Mouse (Mus musculus): ENCODE measurements around the gene Arl16. TPM values are rescaled to one million over a fixed set of nuclear protein-coding genes. Genes with fewer than 3 reads are reported as not detected.

Arl16 gene
- polyA plus RNA-seq, 1 experiment from 2014 or later: 48.8 TPM

GRCm38 (mm10) chr11:120422651-120423568 lies 44.5 kb downstream of the Arl16 start:
- no peak overlapping the region for H3K4me3 ChIP-seq (replicated peaks; ENCODE audit: low read depth, low read length)
- H3K9ac ChIP-seq (replicated peaks; ENCODE audit: low read length): no peak overlapping the region
- H3K27ac ChIP-seq (replicated peaks; ENCODE audit: low read depth, low read length): no peak overlapping the region
- ATAC-seq (ENCODE audit: low FRiP score, low TSS enrichment) (no peak), DNase-seq (no peak)
- peaks cover 88% of the 10 kb centered on the region for H3K36me3 ChIP-seq (ENCODE audit: control insufficient read depth, insufficient read depth, low read length)
- H3K4me2 ChIP-seq (ENCODE audit: low read length): no peak overlapping the region
- H3K4me1 ChIP-seq (ENCODE audit: control insufficient read depth, insufficient read depth, low read length): no peaks in the 10 kb centered on the region
- no peaks in the 10 kb centered on the region for H3K27me3 ChIP-seq (ENCODE audit: control insufficient read depth, insufficient read depth, low read length)
- WGBS: 93% methylated on average over 13 of the region's 13 CpGs
- no peaks in the 10 kb centered on the region for H3K9me3 ChIP-seq (ENCODE audit: control insufficient read depth, low read length)

DNA sequence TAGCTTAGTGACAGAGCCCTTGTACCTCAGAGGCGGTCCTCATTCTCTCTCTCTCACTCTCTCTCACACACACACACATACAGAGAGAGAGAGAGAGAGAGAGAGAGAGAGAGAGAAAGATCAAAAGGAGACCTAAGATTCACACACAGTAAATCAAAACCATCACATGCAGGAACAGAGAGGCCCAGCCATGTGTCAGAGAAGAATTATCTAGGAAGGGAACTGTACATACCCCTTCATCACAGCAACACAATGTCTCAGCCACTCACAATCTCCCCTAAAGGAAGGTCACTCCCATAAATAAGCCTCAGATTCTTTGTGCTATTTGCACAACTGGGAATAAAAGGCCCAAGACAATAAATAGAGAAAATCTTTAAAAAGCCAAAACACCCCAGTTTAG lies 48.8 kb downstream of the Arl16 start:
- no peak overlapping the region for H3K27ac ChIP-seq (replicated peaks; ENCODE audit: low read depth, low read length)
- WGBS: 100% methylated on average over 1 of the region's 1 CpGs
- H3K4me3 ChIP-seq (replicated peaks; ENCODE audit: low read depth, low read length): no peak overlapping the region
- no peaks in the 10 kb centered on the region for H3K27me3 ChIP-seq (ENCODE audit: control insufficient read depth, insufficient read depth, low read length)
- no peaks in the 10 kb centered on the region for H3K9me3 ChIP-seq (ENCODE audit: control insufficient read depth, low read length)
- H3K9ac ChIP-seq (replicated peaks; ENCODE audit: low read length): no peak overlapping the region
- H3K36me3 ChIP-seq (ENCODE audit: control insufficient read depth, insufficient read depth, low read length): peaks cover 90% of the 10 kb centered on the region
- H3K4me2 ChIP-seq (ENCODE audit: low read length): no peak overlapping the region
- H3K4me1 ChIP-seq (ENCODE audit: control insufficient read depth, insufficient read depth, low read length): no peaks in the 10 kb centered on the region
- ATAC-seq (ENCODE audit: low FRiP score, low TSS enrichment) (no peak), DNase-seq (no peak)

- Histone ChIP-seq H3K27me3 (ENCODE audit: control insufficient read depth, insufficient read depth, low read length) (no peaks in the 10 kb centered on the region), H3K9ac (replicated peaks; ENCODE audit: low read length) (no peak overlapping the region), H3K9me3 (ENCODE audit: control insufficient read depth, low read length) (no peaks in the 10 kb centered on the region), H3K4me2 (ENCODE audit: low read length) (no peak overlapping the region), H3K27ac (replicated peaks; ENCODE audit: low read depth, low read length) (no peak overlapping the region), H3K4me1 (ENCODE audit: control insufficient read depth, insufficient read depth, low read length) (no peaks in the 10 kb centered on the region), H3K36me3 (ENCODE audit: control insufficient read depth, insufficient read depth, low read length) (peaks cover 92% of the 10 kb centered on the region), H3K4me3 (replicated peaks; ENCODE audit: low read depth, low read length) (no peak overlapping the region)
- DNase-seq (no peak), ATAC-seq (ENCODE audit: low FRiP score, low TSS enrichment) (no peak)
- 93% methylated on average over 7 of the region's 7 CpGs for WGBS
Measured at GRCm38 (mm10) chr11:120417852-120418251, 49.6 kb downstream of the Arl16 start.

Other genes with a start within 250 kb of the Arl16 start
- gene Bahcc1, start 234.7 kb downstream of the Arl16 start, polyA plus RNA-seq (2014; fragmentation: Nextera tagmentation; extraction: Ambion mirVana): 20.0 and 25.9 TPM in 2 replicates
- gene Actg1, start 119.1 kb downstream of the Arl16 start, polyA plus RNA-seq (2014; fragmentation: Nextera tagmentation; extraction: Ambion mirVana): 4,502 and 4,930 TPM in 2 replicates
- 1.7 and 2.5 TPM in 2 replicates for gene Fscn2, start 106.1 kb downstream of the Arl16 start, polyA plus RNA-seq (2014; fragmentation: Nextera tagmentation; extraction: Ambion mirVana)
- gene Faap100, start 88.8 kb downstream of the Arl16 start, polyA plus RNA-seq (2014; fragmentation: Nextera tagmentation; extraction: Ambion mirVana): 95.9 and 114 TPM in 2 replicates
- gene Nploc4, start 29.9 kb downstream of the Arl16 start, polyA plus RNA-seq (2014; fragmentation: Nextera tagmentation; extraction: Ambion mirVana): 32.2 and 41.3 TPM in 2 replicates
- gene Tspan10, start 25.0 kb downstream of the Arl16 start, polyA plus RNA-seq (2014; fragmentation: Nextera tagmentation; extraction: Ambion mirVana): not detected in 2 replicates
- gene Pde6g, start 14.1 kb downstream of the Arl16 start, polyA plus RNA-seq (2014; fragmentation: Nextera tagmentation; extraction: Ambion mirVana): 0.32 TPM in 1 of 2 replicates, not detected in the other
- 11.2 and 12.5 TPM in 2 replicates for gene Oxld1, start 9.5 kb downstream of the Arl16 start, polyA plus RNA-seq (2014; fragmentation: Nextera tagmentation; extraction: Ambion mirVana)
- gene Ccdc137, start 9.5 kb downstream of the Arl16 start, polyA plus RNA-seq (2014; fragmentation: Nextera tagmentation; extraction: Ambion mirVana): 17.8 and 19.9 TPM in 2 replicates
- 113 and 151 TPM in 2 replicates for gene Mrpl12, start 17.0 kb upstream of the Arl16 start, polyA plus RNA-seq (2014; fragmentation: Nextera tagmentation; extraction: Ambion mirVana)
- gene Slc25a10, start 24.2 kb upstream of the Arl16 start, polyA plus RNA-seq (2014; fragmentation: Nextera tagmentation; extraction: Ambion mirVana): 23.6 and 28.4 TPM in 2 replicates
- 0.18 and 0.21 TPM in 2 replicates for gene Gcgr, start 63.1 kb upstream of the Arl16 start, polyA plus RNA-seq (2014; fragmentation: Nextera tagmentation; extraction: Ambion mirVana)
- 268 and 318 TPM in 2 replicates for gene Mcrip1, start 82.1 kb upstream of the Arl16 start, polyA plus RNA-seq (2014; fragmentation: Nextera tagmentation; extraction: Ambion mirVana)
- not detected in 2 replicates for gene Ppp1r27, start 83.5 kb upstream of the Arl16 start, polyA plus RNA-seq (2014; fragmentation: Nextera tagmentation; extraction: Ambion mirVana)
- 241 and 300 TPM in 2 replicates for gene P4hb, start 105.6 kb upstream of the Arl16 start, polyA plus RNA-seq (2014; fragmentation: Nextera tagmentation; extraction: Ambion mirVana)
- gene Arhgdia, start 114.0 kb upstream of the Arl16 start, polyA plus RNA-seq (2014; fragmentation: Nextera tagmentation; extraction: Ambion mirVana): 353 and 438 TPM in 2 replicates
- gene Alyref, start 130.8 kb upstream of the Arl16 start, polyA plus RNA-seq (2014; fragmentation: Nextera tagmentation; extraction: Ambion mirVana): 277 and 282 TPM in 2 replicates
- gene Anapc11, start 130.8 kb upstream of the Arl16 start, polyA plus RNA-seq (2014; fragmentation: Nextera tagmentation; extraction: Ambion mirVana): 210 and 266 TPM in 2 replicates
- gene Npb, start 140.9 kb upstream of the Arl16 start, polyA plus RNA-seq (2014; fragmentation: Nextera tagmentation; extraction: Ambion mirVana): 0.77 and 0.82 TPM in 2 replicates
- gene Pcyt2, start 150.3 kb upstream of the Arl16 start, polyA plus RNA-seq (2014; fragmentation: Nextera tagmentation; extraction: Ambion mirVana): 148 and 181 TPM in 2 replicates
- gene Sirt7, start 157.6 kb upstream of the Arl16 start, polyA plus RNA-seq (2014; fragmentation: Nextera tagmentation; extraction: Ambion mirVana): 38.4 and 39.5 TPM in 2 replicates
- gene Mafg, start 166.0 kb upstream of the Arl16 start, polyA plus RNA-seq (2014; fragmentation: Nextera tagmentation; extraction: Ambion mirVana): 37.4 and 42.5 TPM in 2 replicates
- gene Pycr1, start 176.2 kb upstream of the Arl16 start, polyA plus RNA-seq (2014; fragmentation: Nextera tagmentation; extraction: Ambion mirVana): 17.0 and 18.5 TPM in 2 replicates
- gene Myadml2, start 180.6 kb upstream of the Arl16 start, polyA plus RNA-seq (2014; fragmentation: Nextera tagmentation; extraction: Ambion mirVana): 0.51 and 1.5 TPM in 2 replicates
- 0.59 and 1.3 TPM in 2 replicates for gene Notum, start 193.6 kb upstream of the Arl16 start, polyA plus RNA-seq (2014; fragmentation: Nextera tagmentation; extraction: Ambion mirVana)
- 136 and 141 TPM in 2 replicates for gene Aspscr1, start 205.4 kb upstream of the Arl16 start, polyA plus RNA-seq (2014; fragmentation: Nextera tagmentation; extraction: Ambion mirVana)
- 99.1 and 105 TPM in 2 replicates for gene Cenpx, start 246.1 kb upstream of the Arl16 start, polyA plus RNA-seq (2014; fragmentation: Nextera tagmentation; extraction: Ambion mirVana)
- gene Lrrc45, start 246.3 kb upstream of the Arl16 start, polyA plus RNA-seq (2014; fragmentation: Nextera tagmentation; extraction: Ambion mirVana): 50.4 and 72.1 TPM in 2 replicates

Data from midbrain, embryonic 14.5 days (tissue).